Mouse (Mus musculus): ENCODE results near the gene Pou2f1. TPM values are rescaled to one million over a fixed set of nuclear protein-coding genes. Genes with fewer than 3 reads are reported as not detected.

Gene Pou2f1
- polyA plus RNA-seq, 1 experiment from 2014 or later: 20.9 TPM

DNA sequence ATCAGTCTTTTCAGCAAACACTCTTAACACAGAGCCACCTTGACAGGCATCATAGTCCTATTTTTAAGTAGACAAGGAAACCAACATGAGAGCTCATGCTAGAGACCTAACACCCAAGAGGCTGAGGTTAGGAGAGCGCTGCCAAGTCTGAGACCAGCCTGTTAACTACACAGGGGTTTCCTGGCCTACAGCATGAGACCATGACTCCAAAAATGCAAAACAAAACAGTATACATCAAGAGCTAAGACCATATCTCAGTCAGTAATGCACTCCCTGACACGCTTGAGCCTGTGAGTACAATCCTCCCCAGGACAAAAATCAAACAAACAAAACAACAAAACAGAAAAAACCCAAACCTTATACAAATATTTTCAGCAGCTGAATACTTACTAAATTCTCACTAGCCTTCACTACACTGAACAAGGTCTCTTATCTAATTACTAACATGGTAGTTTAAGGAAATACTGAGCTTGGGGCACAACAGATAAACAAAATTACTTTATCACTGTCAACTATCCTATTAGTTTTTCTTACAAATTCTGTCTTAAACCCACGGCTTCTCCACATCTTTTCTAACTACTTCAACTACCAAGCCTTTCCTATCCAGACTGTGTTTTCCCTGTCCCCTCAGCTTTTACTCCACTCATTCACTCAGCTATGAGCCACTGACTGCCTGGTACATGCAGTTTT, 33.3 kb downstream of the Pou2f1 start:
- Histone ChIP-seq H3K27ac (ENCODE audit: low read depth, low read length) (no peak overlapping the region), H3K36me3 (ENCODE audit: control insufficient read depth, insufficient read depth, low read length) (no peaks in the 10 kb centered on the region), H3K4me1 (ENCODE audit: control insufficient read depth, insufficient read depth, low read length) (no peaks in the 10 kb centered on the region), H3K27me3 (ENCODE audit: control insufficient read depth, insufficient read depth, low read length) (no peaks in the 10 kb centered on the region), H3K4me2 (ENCODE audit: low read depth, low read length) (no peak overlapping the region), H3K9ac (replicated peaks; ENCODE audit: low read depth, low read length) (no peak overlapping the region), H3K4me3 (ENCODE audit: low read depth, low read length) (no peak overlapping the region), H3K9me3 (ENCODE audit: control insufficient read depth, low read length) (no peaks in the 10 kb centered on the region)
- 94% methylated on average over 3 of the region's 3 CpGs for WGBS
- ATAC-seq (ENCODE audit: low read depth): no peak

GRCm38 (mm10) chr1:165967027-165967654, 35.3 kb downstream of the Pou2f1 start:
- no peak for ATAC-seq (ENCODE audit: low read depth)
- Histone ChIP-seq H3K4me2 (ENCODE audit: low read depth, low read length) (no peak overlapping the region), H3K9me3 (ENCODE audit: control insufficient read depth, low read length) (no peaks in the 10 kb centered on the region), H3K27me3 (ENCODE audit: control insufficient read depth, insufficient read depth, low read length) (no peaks in the 10 kb centered on the region), H3K36me3 (ENCODE audit: control insufficient read depth, insufficient read depth, low read length) (no peaks in the 10 kb centered on the region), H3K9ac (replicated peaks; ENCODE audit: low read depth, low read length) (no peak overlapping the region), H3K4me3 (ENCODE audit: low read depth, low read length) (no peak overlapping the region), H3K27ac (ENCODE audit: low read depth, low read length) (no peak overlapping the region), H3K4me1 (ENCODE audit: control insufficient read depth, insufficient read depth, low read length) (no peaks in the 10 kb centered on the region)
- 44% methylated on average over 4 of the region's 4 CpGs for WGBS

DNA sequence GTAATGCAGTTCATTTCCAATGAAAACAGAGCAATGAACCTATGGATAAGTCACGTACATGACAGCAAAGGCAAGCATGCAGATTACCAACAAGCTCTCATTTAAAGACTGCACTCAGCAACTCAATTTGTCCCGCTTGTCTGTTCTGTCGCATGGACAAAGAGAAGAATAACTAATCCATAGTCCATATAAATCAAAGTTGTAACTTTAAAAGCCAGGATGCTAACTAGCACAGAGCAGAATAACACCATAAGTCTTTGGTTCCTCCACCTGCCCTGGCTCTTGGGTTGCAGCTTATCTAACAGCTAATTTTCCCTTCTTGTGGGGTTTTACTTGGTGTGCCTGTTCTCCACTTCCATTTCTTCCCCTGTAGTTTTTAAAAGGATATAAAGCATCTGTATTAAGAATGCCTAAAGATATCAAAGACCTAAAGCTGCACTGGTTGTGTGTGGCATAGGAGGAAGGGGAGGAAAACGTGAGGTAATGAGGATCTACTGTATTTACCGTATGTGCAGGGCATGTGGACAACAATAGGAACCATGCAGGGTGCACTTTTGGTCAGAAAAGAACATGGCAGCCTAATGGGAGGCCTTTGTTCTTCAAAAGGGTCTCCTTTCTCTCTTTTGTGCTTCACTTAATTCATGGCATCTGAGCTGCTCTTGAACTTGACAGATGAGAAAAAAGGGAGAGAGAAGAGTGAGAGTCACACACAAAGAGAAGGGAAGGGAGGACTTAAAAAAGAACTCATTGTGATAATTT, 36.1 kb downstream of the Pou2f1 start:
- ATAC-seq (ENCODE audit: low read depth): peak; percentile 51; the same call in 1 of the 2 replicates
- H3K9ac ChIP-seq (replicated peaks; ENCODE audit: low read depth, low read length): no peak overlapping the region
- H3K27me3 ChIP-seq (ENCODE audit: control insufficient read depth, insufficient read depth, low read length): no peaks in the 10 kb centered on the region
- 19% methylated on average over 5 of the region's 5 CpGs for WGBS
- H3K27ac ChIP-seq (ENCODE audit: low read depth, low read length): no peak overlapping the region
- H3K36me3 ChIP-seq (ENCODE audit: control insufficient read depth, insufficient read depth, low read length): no peaks in the 10 kb centered on the region
- H3K4me3 ChIP-seq (ENCODE audit: low read depth, low read length): no peak overlapping the region
- H3K4me2 ChIP-seq (ENCODE audit: low read depth, low read length): no peak overlapping the region
- H3K4me1 ChIP-seq (ENCODE audit: control insufficient read depth, insufficient read depth, low read length): no peaks in the 10 kb centered on the region
- H3K9me3 ChIP-seq (ENCODE audit: control insufficient read depth, low read length): no peaks in the 10 kb centered on the region

DNA sequence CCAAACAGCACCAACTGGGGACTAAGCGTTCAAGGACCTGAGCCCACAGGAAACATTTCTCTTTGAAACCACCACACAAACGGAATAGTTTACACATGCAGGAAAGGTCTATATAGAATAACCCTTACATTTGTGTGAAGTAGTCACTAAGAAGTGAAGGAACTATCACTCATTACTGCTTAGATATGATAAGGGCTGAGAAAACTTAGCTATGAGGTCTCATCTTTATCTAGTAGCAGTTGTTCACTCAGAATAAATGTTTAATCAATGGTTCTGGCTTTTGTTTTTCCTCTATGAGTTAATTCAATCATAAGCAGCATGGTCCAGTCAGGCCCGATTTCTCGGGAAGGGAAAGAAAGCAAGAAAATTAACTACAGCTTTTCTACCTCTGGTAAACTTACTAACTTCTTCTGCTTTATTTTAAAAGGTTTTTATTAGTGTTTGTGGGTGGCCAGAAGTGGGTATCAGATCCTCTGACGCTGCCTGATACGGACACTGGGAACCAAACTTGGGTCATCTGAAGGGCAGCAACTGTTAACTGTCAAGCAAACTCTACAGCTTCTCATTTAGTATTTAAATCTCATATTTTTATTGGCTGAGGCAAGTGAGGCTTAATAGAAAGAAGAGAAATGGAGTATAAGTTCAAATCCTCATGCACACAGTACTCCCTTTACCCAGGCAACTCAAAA, 40.7 kb downstream of the Pou2f1 start:
- 92% methylated on average over 6 of the region's 6 CpGs for WGBS
- Histone ChIP-seq H3K27me3 (ENCODE audit: control insufficient read depth, insufficient read depth, low read length) (no peaks in the 10 kb centered on the region), H3K9ac (replicated peaks; ENCODE audit: low read depth, low read length) (no peak overlapping the region), H3K27ac (ENCODE audit: low read depth, low read length) (no peak overlapping the region), H3K9me3 (ENCODE audit: control insufficient read depth, low read length) (no peaks in the 10 kb centered on the region), H3K36me3 (ENCODE audit: control insufficient read depth, insufficient read depth, low read length) (no peaks in the 10 kb centered on the region), H3K4me3 (ENCODE audit: low read depth, low read length) (no peak overlapping the region), H3K4me1 (ENCODE audit: control insufficient read depth, insufficient read depth, low read length) (no peaks in the 10 kb centered on the region), H3K4me2 (ENCODE audit: low read depth, low read length) (no peak overlapping the region)
- no peak for ATAC-seq (ENCODE audit: low read depth)

GRCm38 (mm10) chr1:165958159-165958558, 44.3 kb downstream of the Pou2f1 start:
- H3K27me3 ChIP-seq (ENCODE audit: control insufficient read depth, insufficient read depth, low read length): no peaks in the 10 kb centered on the region
- no peak overlapping the region for H3K4me3 ChIP-seq (ENCODE audit: low read depth, low read length)
- H3K4me1 ChIP-seq (ENCODE audit: control insufficient read depth, insufficient read depth, low read length): no peaks in the 10 kb centered on the region
- H3K9me3 ChIP-seq (ENCODE audit: control insufficient read depth, low read length): no peaks in the 10 kb centered on the region
- no peak for ATAC-seq (ENCODE audit: low read depth)
- no peak overlapping the region for H3K4me2 ChIP-seq (ENCODE audit: low read depth, low read length)
- H3K9ac ChIP-seq (replicated peaks; ENCODE audit: low read depth, low read length): no peak overlapping the region
- no peak overlapping the region for H3K27ac ChIP-seq (ENCODE audit: low read depth, low read length)
- no peaks in the 10 kb centered on the region for H3K36me3 ChIP-seq (ENCODE audit: control insufficient read depth, insufficient read depth, low read length)

DNA sequence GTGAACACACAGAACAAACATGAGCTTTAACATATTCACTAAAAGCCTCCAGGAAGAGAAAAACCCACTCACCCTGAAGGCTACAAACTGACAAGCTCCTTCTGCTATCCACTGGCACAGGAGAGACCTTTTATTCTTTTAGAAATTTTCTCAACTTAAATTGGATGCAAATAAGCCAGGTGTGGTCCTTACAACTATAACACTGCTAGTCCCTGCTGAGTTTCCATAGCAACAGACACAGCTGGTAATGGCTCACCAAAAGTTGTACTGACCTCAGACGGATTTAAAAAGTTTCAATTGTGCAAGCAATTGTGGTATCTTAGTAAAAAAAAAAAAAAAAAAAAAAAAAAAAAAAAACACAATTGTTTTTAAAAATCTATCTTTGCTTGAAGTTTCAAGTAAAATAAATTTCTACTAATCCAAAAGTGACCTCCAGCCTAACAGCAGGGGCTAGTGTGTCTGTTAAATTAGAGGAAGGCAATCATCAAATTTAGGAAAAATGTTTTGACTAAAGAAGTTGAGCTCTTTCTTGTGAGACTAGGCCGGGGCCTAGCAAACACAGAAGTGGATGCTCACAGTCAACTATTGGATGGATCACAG, 54.2 kb downstream of the Pou2f1 start:
- Histone ChIP-seq H3K27ac (ENCODE audit: low read depth, low read length) (no peak overlapping the region), H3K9me3 (ENCODE audit: control insufficient read depth, low read length) (no peaks in the 10 kb centered on the region), H3K4me3 (ENCODE audit: low read depth, low read length) (no peak overlapping the region), H3K4me2 (ENCODE audit: low read depth, low read length) (no peak overlapping the region), H3K36me3 (ENCODE audit: control insufficient read depth, insufficient read depth, low read length) (no peaks in the 10 kb centered on the region), H3K27me3 (ENCODE audit: control insufficient read depth, insufficient read depth, low read length) (no peaks in the 10 kb centered on the region), H3K4me1 (ENCODE audit: control insufficient read depth, insufficient read depth, low read length) (no peaks in the 10 kb centered on the region), H3K9ac (replicated peaks; ENCODE audit: low read depth, low read length) (no peak overlapping the region)
- no peak for ATAC-seq (ENCODE audit: low read depth)
- WGBS: 34% methylated on average over 2 of the region's 2 CpGs

GRCm38 (mm10) chr1:165943270-165943669, 59.2 kb downstream of the Pou2f1 start:
- no peaks in the 10 kb centered on the region for H3K4me1 ChIP-seq (ENCODE audit: control insufficient read depth, insufficient read depth, low read length)
- no peak overlapping the region for H3K9ac ChIP-seq (replicated peaks; ENCODE audit: low read depth, low read length)
- no peak for ATAC-seq (ENCODE audit: low read depth)
- no peaks in the 10 kb centered on the region for H3K9me3 ChIP-seq (ENCODE audit: control insufficient read depth, low read length)
- no peak overlapping the region for H3K4me2 ChIP-seq (ENCODE audit: low read depth, low read length)
- H3K27me3 ChIP-seq (ENCODE audit: control insufficient read depth, insufficient read depth, low read length): no peaks in the 10 kb centered on the region
- H3K27ac ChIP-seq (ENCODE audit: low read depth, low read length): no peak overlapping the region
- H3K36me3 ChIP-seq (ENCODE audit: control insufficient read depth, insufficient read depth, low read length): no peaks in the 10 kb centered on the region
- no peak overlapping the region for H3K4me3 ChIP-seq (ENCODE audit: low read depth, low read length)
- WGBS: 96% methylated on average over 1 of the region's 1 CpGs

DNA sequence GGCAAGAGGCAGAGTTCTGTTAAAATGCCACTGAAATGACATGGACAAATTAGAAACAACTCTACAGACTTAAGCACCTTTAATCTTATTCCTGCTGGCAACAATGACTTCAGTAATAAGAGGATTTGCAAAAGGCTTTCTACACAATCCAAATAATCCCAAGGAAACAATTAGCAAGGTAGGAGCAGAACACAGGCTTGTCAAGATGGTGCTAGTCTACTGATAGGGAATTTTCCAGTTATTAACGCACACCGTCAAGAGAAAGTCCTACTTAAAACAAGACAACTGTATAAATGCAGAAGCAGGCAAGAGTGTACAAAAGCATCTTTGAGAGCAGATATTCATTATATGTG, 67.0 kb downstream of the Pou2f1 start:
- Histone ChIP-seq H3K9me3 (ENCODE audit: control insufficient read depth, low read length) (no peaks in the 10 kb centered on the region), H3K4me2 (ENCODE audit: low read depth, low read length) (0 out of 2 replicates have a peak overlapping the region, but pooled peaks have one; percentile 4), H3K9ac (replicated peaks; ENCODE audit: low read depth, low read length) (no peak overlapping the region), H3K27ac (ENCODE audit: low read depth, low read length) (no peak overlapping the region), H3K4me1 (ENCODE audit: control insufficient read depth, insufficient read depth, low read length) (peaks cover 15% of the 10 kb centered on the region), H3K27me3 (ENCODE audit: control insufficient read depth, insufficient read depth, low read length) (no peaks in the 10 kb centered on the region), H3K4me3 (ENCODE audit: low read depth, low read length) (no peak overlapping the region), H3K36me3 (ENCODE audit: control insufficient read depth, insufficient read depth, low read length) (no peaks in the 10 kb centered on the region)
- ATAC-seq (ENCODE audit: low read depth): no peak
- WGBS: 48% methylated on average over 2 of the region's 2 CpGs

Data from neural tube, embryonic 14.5 days (tissue).